Mouse (Mus musculus): ENCODE measurements around the gene Gm17660.

- TF ChIP-seq CTCF (IDR thresholded peaks at IDR 0.05; ENCODE audit: low read depth) (no peak), EP300 (optimal IDR thresholded peaks at IDR 0.05) (no peak)
Observed at GRCm38 (mm10) chr5:104022558-104022957, 54.9 kb downstream of the Gm17660 start.
